Mouse (Mus musculus): ENCODE measurements at regions not wholly inside any gene's neighbourhood (a gene's known extent, or its start where the extent isn't known, plus 50 kb on each side); places are given as distances from the start of the nearest gene placed in this dataset.

DNA sequence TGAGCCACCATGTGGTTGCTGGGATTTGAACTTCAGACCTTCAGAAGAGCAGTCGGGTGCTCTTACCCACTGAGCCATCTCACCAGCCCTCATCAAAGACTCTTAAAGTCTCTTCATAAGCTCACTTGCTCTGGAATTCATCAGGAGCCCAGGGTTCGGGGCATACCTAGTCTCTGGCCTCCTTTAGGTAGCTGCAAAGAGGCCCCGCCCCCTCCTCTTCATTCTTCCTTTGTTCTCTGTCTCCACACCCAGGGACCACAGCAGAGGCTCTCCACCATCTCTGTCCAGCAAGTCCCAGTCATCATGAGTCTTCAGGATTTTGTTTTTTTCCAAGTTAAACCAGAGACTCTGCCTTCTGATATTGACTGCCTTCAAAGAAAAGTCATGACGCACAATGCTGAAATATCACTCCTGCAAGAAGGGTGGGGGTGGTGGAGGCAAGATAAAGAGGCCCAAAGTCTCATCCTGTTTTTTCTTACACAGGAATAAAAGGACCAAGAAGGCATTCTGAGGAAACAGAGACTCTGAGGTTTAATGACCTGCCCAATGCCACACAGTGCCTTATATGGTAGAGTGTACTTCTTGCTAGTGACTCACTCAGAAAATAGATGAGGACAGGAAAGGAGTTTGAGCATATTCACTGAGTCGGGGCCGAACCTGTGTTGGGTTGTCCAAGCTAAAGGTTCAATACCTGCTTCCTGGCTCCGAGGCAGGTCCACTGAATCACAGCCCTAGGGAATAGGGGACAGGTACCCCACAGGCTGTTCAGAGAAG lies 211.9 kb downstream of the Xxylt1 start:
- DNase-seq (ENCODE audit: low spot score in 2 of 2) = no peak

DNA sequence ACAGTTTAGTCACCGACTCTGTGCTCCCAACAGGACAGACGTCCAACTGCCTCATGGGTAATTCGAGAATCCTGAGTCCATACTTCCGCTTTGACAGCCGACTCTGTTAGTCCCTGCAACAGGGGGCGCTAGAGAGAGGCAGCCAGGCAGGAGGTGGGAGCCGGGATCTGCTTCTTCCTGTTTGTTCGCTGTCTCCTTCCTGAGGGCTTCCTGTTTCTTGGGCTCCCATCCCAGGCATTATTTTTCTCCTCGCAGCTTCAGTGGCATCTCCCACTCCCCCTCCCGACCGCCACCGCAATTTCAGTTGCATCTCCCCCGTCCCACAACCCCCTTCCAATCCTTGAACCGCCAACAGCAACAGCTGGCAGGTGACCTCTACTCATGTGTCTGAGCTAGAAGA lies 211.1 kb downstream of the Xxylt1 start:
- DNase-seq (ENCODE audit: low spot score in 2 of 2) = peak in 1 of 2 experiments; percentile 59

GRCm38 (mm10) chr16:30870676-30871075 lies 210.6 kb downstream of the Xxylt1 start:
- DNase-seq (ENCODE audit: low spot score in 2 of 2) = no peak

- no peak for DNase-seq (ENCODE audit: low spot score in 2 of 2)
Measured at GRCm38 (mm10) chr16:30872147-30872546, 209.1 kb downstream of the Xxylt1 start.

DNA sequence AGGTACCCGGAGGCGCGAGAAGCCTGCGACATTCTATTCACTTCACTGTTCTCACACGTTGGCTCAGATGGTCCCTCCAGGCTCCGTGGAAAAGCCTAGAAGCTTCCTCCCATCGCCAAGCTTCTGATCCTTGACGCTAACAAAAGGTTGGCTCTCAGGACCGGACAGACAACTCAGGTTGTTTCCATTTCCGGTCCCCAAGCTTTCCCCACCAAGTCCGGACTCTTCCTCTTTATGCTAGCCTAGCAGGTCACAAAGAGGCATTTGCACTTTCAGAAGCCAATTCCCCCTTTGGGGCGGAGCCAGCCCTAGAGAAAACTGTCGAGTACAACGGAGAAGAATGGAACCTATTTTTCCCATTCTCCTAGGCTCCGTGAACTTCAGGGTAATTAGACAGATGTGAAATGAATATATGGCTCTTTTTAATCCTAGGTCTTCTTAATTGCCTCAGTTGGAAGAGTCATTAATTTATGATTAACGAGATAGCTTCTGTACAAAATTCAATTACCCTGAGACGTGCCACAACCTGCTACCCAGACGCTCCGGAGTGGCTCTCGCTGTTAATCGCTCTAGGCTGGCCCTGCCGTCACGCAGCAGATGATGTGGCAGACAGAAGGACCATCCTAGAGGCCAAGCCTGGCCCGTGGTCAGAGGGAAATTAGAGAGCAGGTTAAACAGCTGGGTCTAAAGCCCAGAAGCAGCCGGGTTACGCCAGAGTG lies 207.6 kb downstream of the Xxylt1 start:
- DNase-seq (ENCODE audit: low spot score in 2 of 2) = peak in 1 of 2 experiments; percentile 34

GRCm38 (mm10) chr16:30875235-30875829 lies 205.9 kb downstream of the Xxylt1 start:
- DNase-seq (ENCODE audit: low spot score in 2 of 2) = no peak

GRCm38 (mm10) chr16:30878821-30879220 lies 202.4 kb downstream of the Xxylt1 start:
- no peak for DNase-seq (ENCODE audit: low spot score in 2 of 2)

DNA sequence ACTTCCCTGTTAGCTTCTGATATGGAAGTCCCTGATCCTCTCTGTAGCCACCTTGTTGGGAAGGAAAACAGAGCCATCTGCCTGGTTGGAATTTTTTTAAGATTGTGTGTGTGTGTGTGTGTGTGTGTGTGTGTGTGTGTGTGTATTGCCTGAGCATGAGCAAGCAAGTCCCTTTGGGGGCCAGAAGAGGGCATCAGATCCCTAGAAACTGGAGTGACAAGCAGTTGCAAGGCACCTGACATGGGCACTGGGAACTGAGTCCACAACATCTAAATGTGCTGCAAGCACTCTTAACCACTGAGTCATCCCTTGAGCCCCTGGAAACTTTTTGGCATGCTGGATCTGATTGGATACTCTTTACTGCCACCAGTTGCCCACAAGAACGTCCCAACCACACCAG lies 201.4 kb downstream of the Xxylt1 start:
- no peak for DNase-seq (ENCODE audit: low spot score in 2 of 2)

DNA sequence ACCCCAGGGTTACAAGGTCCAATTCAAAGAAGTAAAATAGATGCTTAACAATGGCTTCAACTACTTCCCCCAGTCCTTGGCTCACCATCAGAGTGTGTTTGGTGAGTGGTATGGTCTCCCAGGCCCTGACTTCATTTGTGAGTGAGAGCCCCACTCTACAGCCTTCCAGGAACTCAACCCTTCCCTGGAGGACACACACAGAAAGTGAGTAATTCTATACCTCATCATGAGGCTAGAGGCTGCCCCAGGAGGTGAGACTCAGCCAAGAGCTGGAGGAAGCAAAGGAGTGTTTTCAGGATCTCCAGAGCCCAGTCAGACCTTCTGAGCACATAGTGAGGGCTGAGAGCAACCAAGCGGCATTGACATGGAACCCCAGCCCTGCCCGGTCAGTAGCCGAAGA lies 200.6 kb downstream of the Xxylt1 start:
- DNase-seq (ENCODE audit: low spot score in 2 of 2) = no peak

DNA sequence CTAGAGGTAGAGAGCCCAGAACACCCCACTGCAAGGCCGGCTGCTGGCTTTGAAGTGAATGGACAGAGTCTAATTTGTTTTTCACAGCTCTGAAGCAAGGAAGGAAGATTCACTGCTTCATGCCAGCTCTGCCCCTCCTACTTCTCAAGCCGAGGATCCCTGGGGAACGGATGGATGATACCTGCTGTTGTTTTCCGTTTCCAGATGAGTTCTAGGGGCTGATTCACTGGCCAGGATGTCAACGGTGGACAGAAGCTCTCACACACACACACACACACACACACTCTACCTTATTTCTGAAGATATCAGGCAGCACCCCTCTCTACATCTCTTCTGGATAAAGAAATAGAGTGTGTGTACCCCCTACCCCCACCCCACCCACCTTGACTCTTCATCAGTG lies 200.0 kb downstream of the Xxylt1 start:
- DNase-seq (ENCODE audit: low spot score in 2 of 2) = no peak

GRCm38 (mm10) chr16:30883490-30884188 lies 197.6 kb downstream of the Xxylt1 start:
- DNase-seq (ENCODE audit: low spot score in 2 of 2) = no peak

DNA sequence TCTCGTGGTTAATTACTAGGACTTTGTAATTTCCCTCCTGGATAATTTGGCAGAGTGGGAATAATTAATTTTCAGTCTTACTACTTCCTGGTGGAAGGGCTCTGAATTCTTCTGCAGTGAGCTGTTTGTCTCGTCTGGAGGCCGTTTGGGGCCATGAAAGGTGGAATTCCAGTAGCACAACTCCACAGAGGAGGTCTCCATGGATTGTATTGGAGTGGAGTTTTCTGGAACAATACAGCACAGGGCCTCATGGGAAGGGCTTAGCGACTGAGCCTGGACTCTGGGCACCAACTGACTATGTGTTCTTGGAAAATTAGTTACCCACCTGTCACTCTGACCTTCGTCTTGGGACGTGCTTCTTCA lies 197.1 kb downstream of the Xxylt1 start:
- no peak for DNase-seq (ENCODE audit: low spot score in 2 of 2)

- no peak for DNase-seq (ENCODE audit: low spot score in 2 of 2)
Measured at GRCm38 (mm10) chr16:30886982-30887381, 194.2 kb downstream of the Xxylt1 start.

DNA sequence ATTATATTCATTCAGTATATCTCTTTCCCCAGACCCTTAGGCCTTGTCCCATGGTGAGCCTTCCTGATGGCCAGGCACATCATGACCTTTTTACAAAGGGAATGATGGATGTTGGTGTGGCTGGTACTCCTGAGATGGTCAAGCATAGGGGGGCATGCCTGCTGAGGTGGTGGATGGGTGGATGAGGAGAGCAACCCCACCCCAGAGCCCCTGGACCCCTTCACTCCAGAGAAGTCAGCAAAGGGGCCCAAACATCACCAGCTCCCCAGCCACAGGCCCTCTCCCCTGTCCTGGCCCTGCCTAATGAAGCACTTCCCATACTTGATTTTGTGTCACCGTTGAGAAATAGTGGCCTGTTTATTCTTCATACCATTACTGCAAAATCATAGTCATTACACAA lies 193.7 kb downstream of the Xxylt1 start:
- DNase-seq (ENCODE audit: low spot score in 2 of 2) = peak in 1 of 2 experiments; percentile 13

DNA sequence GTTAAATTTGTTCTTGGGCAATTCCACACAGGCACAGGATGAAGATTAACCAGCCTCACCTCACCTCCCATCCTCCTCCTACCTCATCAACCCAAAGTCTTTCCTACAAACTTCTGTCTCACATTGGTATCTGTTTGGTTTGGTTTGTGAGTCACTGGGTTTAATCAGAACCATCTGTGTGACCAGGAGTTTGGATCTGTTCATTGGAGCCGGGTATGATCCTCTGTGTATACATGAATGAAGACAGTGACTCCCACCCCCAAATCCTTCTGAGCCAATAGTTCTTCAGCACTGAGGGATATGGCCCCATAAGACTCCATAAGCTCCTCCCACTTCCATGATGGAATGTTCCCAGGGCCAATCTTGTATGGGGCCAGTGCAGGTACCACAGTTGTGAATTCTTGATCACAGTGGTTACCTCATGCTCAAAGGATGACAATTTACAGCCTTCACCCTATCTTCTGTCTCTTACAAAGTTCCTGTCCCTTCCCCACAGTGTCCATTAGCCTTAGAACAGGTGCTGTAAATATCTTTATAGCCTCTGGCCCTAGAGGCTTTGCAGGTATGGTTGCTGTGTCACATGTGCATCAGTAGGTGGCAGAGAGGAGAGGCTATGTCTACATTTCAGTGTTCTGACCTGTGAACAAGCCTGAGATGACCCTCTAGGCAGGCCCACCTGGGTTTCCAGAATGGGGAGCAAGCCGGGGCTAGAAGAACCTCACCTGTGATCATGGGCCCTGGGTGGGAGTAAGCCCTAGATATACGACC lies 192.5 kb downstream of the Xxylt1 start:
- DNase-seq (ENCODE audit: low spot score in 2 of 2) = no peak

DNA sequence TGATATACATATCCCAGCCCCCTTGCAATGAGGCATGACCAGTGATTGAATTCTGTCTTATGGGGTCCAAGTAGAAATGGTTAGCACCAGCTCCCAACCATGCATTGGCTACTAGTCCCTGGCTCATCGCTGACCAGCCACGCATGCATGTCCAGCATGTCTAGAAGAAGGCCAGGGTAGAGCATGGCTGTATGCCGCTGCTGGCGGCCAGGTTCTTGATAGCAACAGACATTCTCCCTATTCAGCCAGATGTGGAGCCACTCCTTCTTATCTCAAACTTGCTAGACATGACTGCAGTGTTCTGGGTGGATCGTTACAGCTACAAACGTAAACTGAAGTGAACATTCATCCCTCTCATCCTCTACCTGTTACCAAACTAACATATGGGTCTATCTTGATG lies 188.6 kb downstream of the Xxylt1 start:
- DNase-seq (ENCODE audit: low spot score in 2 of 2) = no peak

DNA sequence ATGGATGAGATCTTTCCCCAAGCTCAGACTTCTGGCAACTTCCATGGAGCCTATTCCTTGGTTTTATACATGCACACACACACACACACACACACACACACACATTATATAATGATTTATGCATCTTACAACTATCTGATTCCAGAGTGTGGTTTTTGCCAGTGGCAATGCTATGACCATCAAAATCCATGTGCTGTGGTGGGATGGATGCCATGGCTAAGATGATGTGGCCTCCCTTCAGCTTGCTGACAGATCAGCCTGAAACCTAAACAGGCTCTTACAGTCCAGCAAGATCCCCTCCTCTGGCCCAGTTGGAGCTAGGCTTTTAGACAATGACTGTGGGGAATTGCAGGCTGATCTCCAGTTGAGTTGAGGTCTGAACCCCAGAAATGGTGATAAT lies 187.1 kb downstream of the Xxylt1 start:
- no peak for DNase-seq (ENCODE audit: low spot score in 2 of 2)

- DNase-seq (ENCODE audit: low spot score in 2 of 2) = no peak
Measured at GRCm38 (mm10) chr16:30895021-30895420, 186.2 kb downstream of the Xxylt1 start.

DNA sequence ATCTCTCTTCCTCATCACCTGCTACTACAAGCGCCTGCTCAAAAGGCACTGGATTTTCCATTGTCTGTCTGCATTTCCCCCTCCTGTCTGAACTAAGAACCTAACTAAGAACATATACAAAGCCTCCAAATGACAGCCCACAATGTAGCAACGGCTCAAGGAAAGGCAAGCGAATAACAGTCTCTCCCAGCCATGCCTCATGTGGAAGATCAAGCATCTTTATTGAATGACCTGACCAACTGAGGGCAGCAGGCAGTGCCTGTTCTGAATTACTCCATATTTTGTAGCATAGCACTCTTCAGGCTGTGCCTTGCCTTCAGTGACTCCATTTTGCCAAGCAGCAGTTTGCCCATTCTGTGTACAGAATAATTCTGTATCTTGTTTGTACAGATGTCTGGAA lies 183.9 kb downstream of the Xxylt1 start:
- DNase-seq (ENCODE audit: low spot score in 2 of 2) = no peak

GRCm38 (mm10) chr16:30900121-30900520 lies 181.1 kb downstream of the Xxylt1 start:
- no peak for DNase-seq (ENCODE audit: low spot score in 2 of 2)

- no peak for DNase-seq (ENCODE audit: low spot score in 2 of 2)
Measured at GRCm38 (mm10) chr16:30901309-30901708, 179.9 kb downstream of the Xxylt1 start.

Data from gastrocnemius, postnatal 4 days (tissue).